Mouse (Mus musculus): ENCODE data around the gene Unc5cl. TPM values are rescaled to one million over a fixed set of nuclear protein-coding genes. Genes with fewer than 3 reads are reported as not detected.

Unc5cl gene
- polyA plus RNA-seq, 1 experiment from 2014 or later = 0.14 TPM

GRCm38 (mm10) chr17:48520352-48520751 is 65.7 kb downstream of the Unc5cl start:
- no peaks in the 10 kb centered on the region for H3K27me3 ChIP-seq
- 91% methylated on average over 3 of the region's 3 CpGs for WGBS
- no peak overlapping the region for H3K9ac ChIP-seq
- H3K4me2 ChIP-seq = no peak overlapping the region
- no peak for ATAC-seq (ENCODE audit: insufficient number of reproducible peaks, low FRiP score, low TSS enrichment, low read depth)
- H3K4me1 ChIP-seq = peaks cover 3% of the 10 kb centered on the region; the same call in 1 of the 2 replicates
- H3K36me3 ChIP-seq = no peaks in the 10 kb centered on the region
- no peak overlapping the region for H3K27ac ChIP-seq
- no peaks in the 10 kb centered on the region for H3K9me3 ChIP-seq
- no peak overlapping the region for H3K4me3 ChIP-seq

GRCm38 (mm10) chr17:48523056-48523455 is 68.4 kb downstream of the Unc5cl start:
- H3K27ac ChIP-seq = no peak overlapping the region
- ATAC-seq (ENCODE audit: insufficient number of reproducible peaks, low FRiP score, low TSS enrichment, low read depth) = no peak
- no peak overlapping the region for H3K4me2 ChIP-seq
- H3K9me3 ChIP-seq = no peaks in the 10 kb centered on the region
- no peaks in the 10 kb centered on the region for H3K27me3 ChIP-seq
- no peak overlapping the region for H3K4me3 ChIP-seq
- no peak overlapping the region for H3K9ac ChIP-seq
- WGBS = 52% methylated on average over 2 of the region's 2 CpGs
- no peaks in the 10 kb centered on the region for H3K36me3 ChIP-seq
- H3K4me1 ChIP-seq = peaks cover 3% of the 10 kb centered on the region; the same call in 1 of the 2 replicates

- Histone ChIP-seq H3K4me3 (no peak overlapping the region), H3K27ac (no peak overlapping the region), H3K9me3 (no peaks in the 10 kb centered on the region), H3K36me3 (no peaks in the 10 kb centered on the region), H3K27me3 (no peaks in the 10 kb centered on the region), H3K4me1 (no peaks in the 10 kb centered on the region), H3K4me2 (no peak overlapping the region), H3K9ac (no peak overlapping the region)
- WGBS = 50% methylated on average over 13 of the region's 14 CpGs
- ATAC-seq (ENCODE audit: insufficient number of reproducible peaks, low FRiP score, low TSS enrichment, low read depth) = no peak
Observed at GRCm38 (mm10) chr17:48533844-48534705, 79.4 kb downstream of the Unc5cl start.

GRCm38 (mm10) chr17:48538328-48538727 is 83.6 kb downstream of the Unc5cl start:
- H3K4me3 ChIP-seq = no peak overlapping the region
- H3K9ac ChIP-seq = no peak overlapping the region
- H3K36me3 ChIP-seq = no peaks in the 10 kb centered on the region
- no peak for ATAC-seq (ENCODE audit: insufficient number of reproducible peaks, low FRiP score, low TSS enrichment, low read depth)
- H3K27ac ChIP-seq = no peak overlapping the region
- no peaks in the 10 kb centered on the region for H3K9me3 ChIP-seq
- 82% methylated on average over 5 of the region's 5 CpGs for WGBS
- peaks cover 2% of the 10 kb centered on the region; the same call in 1 of the 2 replicates for H3K4me1 ChIP-seq
- no peak overlapping the region for H3K4me2 ChIP-seq
- no peaks in the 10 kb centered on the region for H3K27me3 ChIP-seq

GRCm38 (mm10) chr17:48539326-48539725 is 84.6 kb downstream of the Unc5cl start:
- Histone ChIP-seq H3K36me3 (no peaks in the 10 kb centered on the region), H3K27me3 (no peaks in the 10 kb centered on the region), H3K9me3 (no peaks in the 10 kb centered on the region), H3K4me3 (no peak overlapping the region), H3K4me2 (no peak overlapping the region), H3K27ac (no peak overlapping the region), H3K4me1 (peaks cover 5% of the 10 kb centered on the region; the same call in 1 of the 2 replicates), H3K9ac (no peak overlapping the region)
- 90% methylated on average over 17 of the region's 17 CpGs for WGBS
- no peak for ATAC-seq (ENCODE audit: insufficient number of reproducible peaks, low FRiP score, low TSS enrichment, low read depth)

GRCm38 (mm10) chr17:48542733-48543132 is 88.0 kb downstream of the Unc5cl start:
- Histone ChIP-seq H3K4me3 (no peak overlapping the region), H3K4me1 (peaks cover 5% of the 10 kb centered on the region; the same call in 1 of the 2 replicates), H3K4me2 (no peak overlapping the region), H3K27ac (no peak overlapping the region), H3K27me3 (no peaks in the 10 kb centered on the region), H3K9ac (no peak overlapping the region), H3K9me3 (no peaks in the 10 kb centered on the region), H3K36me3 (no peaks in the 10 kb centered on the region)
- WGBS = 65% methylated on average over 11 of the region's 11 CpGs
- no peak for ATAC-seq (ENCODE audit: insufficient number of reproducible peaks, low FRiP score, low TSS enrichment, low read depth)

GRCm38 (mm10) chr17:48543301-48543765 is 88.6 kb downstream of the Unc5cl start:
- Histone ChIP-seq H3K36me3 (no peaks in the 10 kb centered on the region), H3K27me3 (no peaks in the 10 kb centered on the region), H3K4me1 (peaks cover 5% of the 10 kb centered on the region; the same call in 1 of the 2 replicates), H3K9me3 (no peaks in the 10 kb centered on the region), H3K4me2 (peak overlapping the region; percentile 22; the same call in 1 of the 2 replicates), H3K27ac (no peak overlapping the region), H3K9ac (no peak overlapping the region), H3K4me3 (no peak overlapping the region)
- ATAC-seq (ENCODE audit: insufficient number of reproducible peaks, low FRiP score, low TSS enrichment, low read depth) = no peak
- WGBS = 41% methylated on average over 15 of the region's 15 CpGs

- H3K4me3 ChIP-seq = no peak overlapping the region
- H3K36me3 ChIP-seq = no peaks in the 10 kb centered on the region
- no peak overlapping the region for H3K4me2 ChIP-seq
- H3K9me3 ChIP-seq = no peaks in the 10 kb centered on the region
- ATAC-seq (ENCODE audit: insufficient number of reproducible peaks, low FRiP score, low TSS enrichment, low read depth) = no peak
- no peak overlapping the region for H3K27ac ChIP-seq
- no peaks in the 10 kb centered on the region for H3K27me3 ChIP-seq
- H3K9ac ChIP-seq = no peak overlapping the region
- H3K4me1 ChIP-seq = peaks cover 5% of the 10 kb centered on the region; the same call in 1 of the 2 replicates
- WGBS = 26% methylated on average over 9 of the region's 9 CpGs
Observed at GRCm38 (mm10) chr17:48544722-48545121, 90.0 kb downstream of the Unc5cl start.

- WGBS = 68% methylated on average over 28 of the region's 28 CpGs
- Histone ChIP-seq H3K9me3 (no peaks in the 10 kb centered on the region), H3K4me2 (no peak overlapping the region), H3K27me3 (no peaks in the 10 kb centered on the region), H3K4me1 (peaks cover 5% of the 10 kb centered on the region; the same call in 1 of the 2 replicates), H3K27ac (no peak overlapping the region), H3K36me3 (no peaks in the 10 kb centered on the region), H3K9ac (no peak overlapping the region), H3K4me3 (no peak overlapping the region)
- no peak for ATAC-seq (ENCODE audit: insufficient number of reproducible peaks, low FRiP score, low TSS enrichment, low read depth)
Observed at GRCm38 (mm10) chr17:48545223-48545943, 90.7 kb downstream of the Unc5cl start.

GRCm38 (mm10) chr17:48546036-48546435 is 91.3 kb downstream of the Unc5cl start:
- H3K4me2 ChIP-seq = no peak overlapping the region
- no peak overlapping the region for H3K27ac ChIP-seq

GRCm38 (mm10) chr17:48547668-48548067 is 93.0 kb downstream of the Unc5cl start:
- Histone ChIP-seq H3K27me3 (no peaks in the 10 kb centered on the region), H3K4me2 (no peak overlapping the region), H3K36me3 (no peaks in the 10 kb centered on the region), H3K27ac (no peak overlapping the region), H3K4me3 (no peak overlapping the region), H3K4me1 (peaks cover 5% of the 10 kb centered on the region; the same call in 1 of the 2 replicates), H3K9me3 (no peaks in the 10 kb centered on the region), H3K9ac (no peak overlapping the region)
- no peak for ATAC-seq (ENCODE audit: insufficient number of reproducible peaks, low FRiP score, low TSS enrichment, low read depth)
- 83% methylated on average over 6 of the region's 6 CpGs for WGBS

More at GRCm38 (mm10) chr17:48546036-48546435, 91.3 kb downstream of the Unc5cl start:
- 87% methylated on average over 11 of the region's 11 CpGs for WGBS
- no peaks in the 10 kb centered on the region for H3K36me3 ChIP-seq
- no peak overlapping the region for H3K4me3 ChIP-seq
- no peaks in the 10 kb centered on the region for H3K27me3 ChIP-seq
- ATAC-seq (ENCODE audit: insufficient number of reproducible peaks, low FRiP score, low TSS enrichment, low read depth) = no peak
- H3K4me1 ChIP-seq = peaks cover 5% of the 10 kb centered on the region; the same call in 1 of the 2 replicates
- H3K9me3 ChIP-seq = no peaks in the 10 kb centered on the region
- H3K9ac ChIP-seq = no peak overlapping the region

All from limb, embryonic 15.5 days (tissue).